Mouse (Mus musculus): Measurements from ENCODE around the gene Olfr1025-ps1. TPM values are rescaled to one million over a fixed set of nuclear protein-coding genes. Genes with fewer than 3 reads are reported as not detected.

The Olfr1025-ps1 gene
- total RNA-seq (2023) = not detected in 2 replicates

GRCm38 (mm10) chr2:85914893-85915292 lies at the start of gene Olfr1025-ps1:
Olfr1025-ps1 (plus strand) TSS chr2:85915193.

GRCm38 (mm10) chr2:85868294-85868693 lies 46.7 kb upstream of the Olfr1025-ps1 start, which contains the start of gene Olfr1022:
Olfr1022 (plus strand) TSS chr2:85868594.

GRCm38 (mm10) chr2:85885340-85885739 lies 29.7 kb upstream of the Olfr1025-ps1 start, which contains the start of gene Olfr1023:
Olfr1023 (plus strand) TSS chr2:85885640.

GRCm38 (mm10) chr2:85904952-85905351 lies 10.0 kb upstream of the Olfr1025-ps1 start, which contains the start of gene Olfr1024:
Olfr1024 (minus strand) TSS chr2:85905052.

GRCm38 (mm10) chr2:85921258-85921657 lies 6.3 kb downstream of the Olfr1025-ps1 start, which contains the start of gene Olfr1026:
Olfr1026 (plus strand) TSS chr2:85921558.

GRCm38 (mm10) chr2:85950137-85950536 lies 35.1 kb downstream of the Olfr1025-ps1 start, which contains the start of gene Olfr1028:
Olfr1028 (plus strand) TSS chr2:85950437.

Other genes with a start within 250 kb of the Olfr1025-ps1 start
- gene Olfr1006, start 236.4 kb upstream of the Olfr1025-ps1 start, total RNA-seq (2023) = not detected in 2 replicates
- not detected in 2 replicates for gene Olfr1008, start 225.8 kb upstream of the Olfr1025-ps1 start, total RNA-seq (2023)
- not detected in 2 replicates for gene Olfr1009, start 199.8 kb upstream of the Olfr1025-ps1 start, total RNA-seq (2023)
- not detected in 2 replicates for gene Olfr1012, start 152.4 kb upstream of the Olfr1025-ps1 start, total RNA-seq (2023)
- not detected in 2 replicates for gene Olfr1013, start 148.1 kb upstream of the Olfr1025-ps1 start, total RNA-seq (2023)
- not detected in 2 replicates for gene Olfr1014, start 142.5 kb upstream of the Olfr1025-ps1 start, total RNA-seq (2023)
- not detected in 2 replicates for gene Olfr1015, start 133.2 kb upstream of the Olfr1025-ps1 start, total RNA-seq (2023)
- gene Olfr1016, start 112.6 kb upstream of the Olfr1025-ps1 start, total RNA-seq (2023) = not detected in 2 replicates
- gene Olfr1018, start 96.7 kb upstream of the Olfr1025-ps1 start, total RNA-seq (2023) = not detected in 2 replicates
- not detected in 2 replicates for gene Olfr1019, start 69.7 kb upstream of the Olfr1025-ps1 start, total RNA-seq (2023)
- not detected in 2 replicates for gene Olfr1020, start 68.2 kb upstream of the Olfr1025-ps1 start, total RNA-seq (2023)
- not detected in 2 replicates for gene Olfr1022, start 46.6 kb upstream of the Olfr1025-ps1 start, total RNA-seq (2023)
- not detected in 2 replicates for gene Olfr1023, start 29.6 kb upstream of the Olfr1025-ps1 start, total RNA-seq (2023)
- not detected in 2 replicates for gene Olfr1024, start 10.1 kb upstream of the Olfr1025-ps1 start, total RNA-seq (2023)
- gene Olfr1026, start 6.4 kb downstream of the Olfr1025-ps1 start, total RNA-seq (2023) = not detected in 2 replicates
- gene Olfr1028, start 35.2 kb downstream of the Olfr1025-ps1 start, total RNA-seq (2023) = 0.13 TPM in 1 of 2 replicates, not detected in the other
- gene Olfr1029, start 58.7 kb downstream of the Olfr1025-ps1 start, total RNA-seq (2023) = not detected in 2 replicates
- gene Olfr1030, start 64.1 kb downstream of the Olfr1025-ps1 start, total RNA-seq (2023) = not detected in 2 replicates
- gene Olfr1031, start 75.1 kb downstream of the Olfr1025-ps1 start, total RNA-seq (2023) = not detected in 2 replicates
- not detected in 2 replicates for gene Olfr1032, start 90.3 kb downstream of the Olfr1025-ps1 start, total RNA-seq (2023)
- not detected in 2 replicates for gene Olfr1033, start 105.4 kb downstream of the Olfr1025-ps1 start, total RNA-seq (2023)
- gene Olfr1034, start 130.7 kb downstream of the Olfr1025-ps1 start, total RNA-seq (2023) = not detected in 2 replicates
- not detected in 2 replicates for gene Olfr1036, start 158.8 kb downstream of the Olfr1025-ps1 start, total RNA-seq (2023)
- gene Olfr1037, start 172.2 kb downstream of the Olfr1025-ps1 start, total RNA-seq (2023) = not detected in 2 replicates
- not detected in 2 replicates for gene Olfr1039, start 220.7 kb downstream of the Olfr1025-ps1 start, total RNA-seq (2023)
- not detected in 2 replicates for gene Olfr1040, start 231.5 kb downstream of the Olfr1025-ps1 start, total RNA-seq (2023)
- gene Olfr1042, start 246.6 kb downstream of the Olfr1025-ps1 start, total RNA-seq (2023) = not detected in 2 replicates

Data from neutrophil, adult 65 days (primary cell).